Mouse (Mus musculus): Measurements from ENCODE around the gene Ttc5. TPM values are rescaled to one million over a fixed set of nuclear protein-coding genes. Genes with fewer than 3 reads are reported as not detected.

The Ttc5 gene
- polyA plus RNA-seq, 1 experiment from 2014 or later, result 102 TPM

- no peak for ATAC-seq (ENCODE audit: low FRiP score, low read depth)
- no peak overlapping the region for H3K4me3 ChIP-seq
Observed at GRCm38 (mm10) chr14:50802441-50802840, 17.1 kb upstream of the Ttc5 start.

GRCm38 (mm10) chr14:50799502-50800259 lies 14.4 kb upstream of the Ttc5 start:
- H3K4me1 ChIP-seq, result no peaks in the 10 kb centered on the region
- 5% methylated on average over 3 of the region's 3 CpGs for WGBS

More at GRCm38 (mm10) chr14:50802441-50802840, 17.1 kb upstream of the Ttc5 start:
- 87% methylated on average over 6 of the region's 6 CpGs for WGBS
- Histone ChIP-seq H3K9ac (no peak overlapping the region), H3K4me1 (no peaks in the 10 kb centered on the region), H3K27ac (no peak overlapping the region), H3K36me3 (no peaks in the 10 kb centered on the region), H3K9me3 (no peaks in the 10 kb centered on the region), H3K27me3 (replicated peaks) (no peaks in the 10 kb centered on the region), H3K4me2 (replicated peaks) (no peak overlapping the region)

DNA sequence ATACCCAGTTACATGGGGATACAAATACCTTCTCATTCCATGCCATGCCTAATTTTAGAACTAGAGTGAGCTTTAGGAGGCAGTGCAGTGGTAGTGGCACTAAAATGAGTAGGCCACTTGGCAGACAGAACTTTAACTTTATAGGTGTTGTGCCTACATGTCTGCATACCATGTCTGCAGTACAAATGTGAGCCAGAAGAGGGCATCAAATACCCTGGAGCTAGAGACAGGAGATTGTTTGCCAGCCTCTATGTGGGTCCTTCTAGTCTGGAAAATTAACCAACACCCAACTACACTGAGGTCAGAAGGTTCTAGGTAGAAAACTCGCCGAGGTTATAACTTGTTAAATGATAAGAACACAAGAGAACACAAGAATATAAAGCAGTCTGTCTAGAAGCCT lies 13.2 kb upstream of the Ttc5 start:
- Histone ChIP-seq H3K27ac (no peak overlapping the region), H3K9me3 (no peaks in the 10 kb centered on the region)
- WGBS, result 58% methylated on average over 2 of the region's 2 CpGs

More at GRCm38 (mm10) chr14:50799502-50800259, 14.4 kb upstream of the Ttc5 start:
- no peak for ATAC-seq (ENCODE audit: low FRiP score, low read depth)
- no peak overlapping the region for H3K27ac ChIP-seq
- no peaks in the 10 kb centered on the region for H3K9me3 ChIP-seq
- no peak overlapping the region for H3K9ac ChIP-seq
- H3K36me3 ChIP-seq, result no peaks in the 10 kb centered on the region
- H3K4me2 ChIP-seq (replicated peaks), result no peak overlapping the region
- no peaks in the 10 kb centered on the region for H3K27me3 ChIP-seq (replicated peaks)
- H3K4me3 ChIP-seq, result no peak overlapping the region

GRCm38 (mm10) chr14:50796464-50796863 lies 11.1 kb upstream of the Ttc5 start:
- Histone ChIP-seq H3K4me3 (no peak overlapping the region), H3K9ac (no peak overlapping the region), H3K27ac (no peak overlapping the region), H3K4me2 (replicated peaks) (no peak overlapping the region), H3K27me3 (replicated peaks) (no peaks in the 10 kb centered on the region), H3K36me3 (no peaks in the 10 kb centered on the region), H3K9me3 (no peaks in the 10 kb centered on the region), H3K4me1 (no peaks in the 10 kb centered on the region)
- 82% methylated on average over 1 of the region's 1 CpGs for WGBS
- ATAC-seq (ENCODE audit: low FRiP score, low read depth), result no peak

More for the DNA sequence above, 13.2 kb upstream of the Ttc5 start:
- Histone ChIP-seq H3K4me2 (replicated peaks) (no peak overlapping the region), H3K9ac (no peak overlapping the region), H3K4me3 (no peak overlapping the region), H3K4me1 (no peaks in the 10 kb centered on the region), H3K36me3 (no peaks in the 10 kb centered on the region), H3K27me3 (replicated peaks) (no peaks in the 10 kb centered on the region)
- ATAC-seq (ENCODE audit: low FRiP score, low read depth), result no peak

DNA sequence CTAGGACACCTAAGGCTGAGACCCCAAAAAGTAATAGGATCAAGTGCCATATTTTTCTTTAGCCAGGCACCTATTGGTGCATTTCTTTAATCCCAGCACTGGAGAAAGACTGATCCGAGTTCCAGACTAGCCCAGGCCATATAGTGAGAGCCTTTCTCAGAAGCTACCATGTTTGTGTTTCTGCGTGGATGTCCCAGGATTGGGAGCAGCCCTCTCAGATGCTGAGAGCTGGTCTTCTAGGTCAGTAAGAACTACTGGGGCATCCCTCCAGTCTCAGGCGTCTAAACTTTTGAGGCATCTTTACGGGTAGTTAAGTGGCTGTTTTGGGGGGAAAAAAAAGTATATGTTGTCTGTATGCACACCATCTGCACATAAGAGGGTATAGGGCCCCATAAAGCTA lies 10.6 kb upstream of the Ttc5 start:
- 87% methylated on average over 4 of the region's 4 CpGs for WGBS
- H3K27me3 ChIP-seq (replicated peaks), result no peaks in the 10 kb centered on the region
- H3K36me3 ChIP-seq, result no peaks in the 10 kb centered on the region
- no peak for ATAC-seq (ENCODE audit: low FRiP score, low read depth)
- H3K27ac ChIP-seq, result no peak overlapping the region
- H3K9me3 ChIP-seq, result no peaks in the 10 kb centered on the region
- H3K4me1 ChIP-seq, result no peaks in the 10 kb centered on the region
- no peak overlapping the region for H3K4me3 ChIP-seq
- no peak overlapping the region for H3K9ac ChIP-seq
- H3K4me2 ChIP-seq (replicated peaks), result no peak overlapping the region

- Histone ChIP-seq H3K36me3 (no peaks in the 10 kb centered on the region), H3K9me3 (no peaks in the 10 kb centered on the region), H3K4me3 (no peak overlapping the region), H3K4me2 (replicated peaks) (no peak overlapping the region), H3K27me3 (replicated peaks) (no peaks in the 10 kb centered on the region), H3K9ac (no peak overlapping the region), H3K4me1 (no peaks in the 10 kb centered on the region), H3K27ac (no peak overlapping the region)
- ATAC-seq (ENCODE audit: low FRiP score, low read depth), result no peak
- 93% methylated on average over 24 of the region's 24 CpGs for WGBS
Observed at GRCm38 (mm10) chr14:50795261-50795935, 10.1 kb upstream of the Ttc5 start.

GRCm38 (mm10) chr14:50788157-50788556 lies 2.8 kb upstream of the Ttc5 start:
- Histone ChIP-seq H3K4me3 (no peak overlapping the region), H3K36me3 (no peaks in the 10 kb centered on the region), H3K27ac (no peak overlapping the region), H3K9me3 (no peaks in the 10 kb centered on the region), H3K9ac (no peak overlapping the region), H3K4me2 (replicated peaks) (no peak overlapping the region), H3K4me1 (peaks cover 6% of the 10 kb centered on the region; the same call in 1 of the 2 replicates), H3K27me3 (replicated peaks) (no peaks in the 10 kb centered on the region)
- ATAC-seq (ENCODE audit: low FRiP score, low read depth), result no peak
- WGBS, result 26% methylated on average over 2 of the region's 2 CpGs

DNA sequence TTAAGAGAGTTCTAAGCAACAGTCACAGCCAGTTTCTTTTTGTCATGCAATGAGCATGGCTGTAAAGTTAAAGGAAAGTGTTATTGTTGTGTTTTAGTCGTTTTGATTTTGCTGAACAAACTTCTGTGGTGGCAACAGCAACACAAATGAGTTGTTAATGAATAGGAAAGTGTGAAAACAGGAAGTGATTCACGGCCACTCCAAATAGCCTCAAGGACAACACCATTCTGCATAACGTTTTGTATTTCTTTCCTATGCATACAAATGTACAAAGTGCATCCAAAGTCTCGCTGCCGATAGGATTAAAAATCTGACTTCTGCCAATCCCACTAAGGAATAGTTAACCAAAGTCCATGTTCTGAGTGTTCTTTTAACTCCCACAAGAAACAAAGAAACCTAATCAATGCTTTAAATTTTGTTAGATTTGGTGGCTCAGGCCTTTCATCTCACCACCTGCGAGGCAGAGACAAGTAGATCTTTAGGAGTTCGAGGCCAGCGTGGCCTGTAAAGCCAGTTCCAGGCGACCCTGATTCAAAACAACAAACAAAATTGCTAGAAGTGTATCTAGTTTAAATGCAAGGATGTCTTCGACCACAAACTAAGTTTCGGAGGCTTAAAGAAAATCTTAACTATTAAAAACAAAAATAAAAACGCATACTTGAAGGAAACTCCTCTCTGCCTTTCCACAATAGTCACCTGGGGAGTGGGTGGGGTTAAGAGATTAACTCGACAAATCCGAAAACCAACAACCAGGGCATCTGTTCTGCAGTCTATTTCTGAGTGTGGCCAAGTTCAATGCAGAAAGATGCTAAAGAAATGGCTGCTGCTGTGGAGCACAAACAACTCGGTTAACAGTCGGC lies 698 bp downstream of the Ttc5 start:
- 29% methylated on average over 16 of the region's 16 CpGs for WGBS
- H3K4me3 ChIP-seq, result peak overlapping the region; percentile 62
- no peak overlapping the region; the same call in 1 of the 2 replicates for H3K27ac ChIP-seq
- no peaks in the 10 kb centered on the region for H3K27me3 ChIP-seq (replicated peaks)
- H3K9ac ChIP-seq, result peak overlapping the region; percentile 77
- no peak; the same call in 1 of the 2 replicates for ATAC-seq (ENCODE audit: low FRiP score, low read depth)
- H3K36me3 ChIP-seq, result peaks cover 21% of the 10 kb centered on the region
- H3K4me2 ChIP-seq (replicated peaks), result peak overlapping the region; percentile 60
- H3K4me1 ChIP-seq, result peaks cover 6% of the 10 kb centered on the region; the same call in 1 of the 2 replicates
- H3K9me3 ChIP-seq, result 0 out of 2 replicates have a peak, but pooled peaks cover 4% of the 10 kb centered on the region

GRCm38 (mm10) chr14:50782166-50782565 lies 3.2 kb downstream of the Ttc5 start:
- 92% methylated on average over 3 of the region's 3 CpGs for WGBS
- no peak overlapping the region for H3K9ac ChIP-seq
- no peaks in the 10 kb centered on the region for H3K27me3 ChIP-seq (replicated peaks)
- ATAC-seq (ENCODE audit: low FRiP score, low read depth), result no peak
- H3K4me1 ChIP-seq, result peaks cover 6% of the 10 kb centered on the region; the same call in 1 of the 2 replicates
- no peak overlapping the region for H3K4me2 ChIP-seq (replicated peaks)
- H3K36me3 ChIP-seq, result peaks cover 32% of the 10 kb centered on the region
- no peak overlapping the region for H3K27ac ChIP-seq
- H3K9me3 ChIP-seq, result 0 out of 2 replicates have a peak, but pooled peaks cover 4% of the 10 kb centered on the region
- no peak overlapping the region for H3K4me3 ChIP-seq

DNA sequence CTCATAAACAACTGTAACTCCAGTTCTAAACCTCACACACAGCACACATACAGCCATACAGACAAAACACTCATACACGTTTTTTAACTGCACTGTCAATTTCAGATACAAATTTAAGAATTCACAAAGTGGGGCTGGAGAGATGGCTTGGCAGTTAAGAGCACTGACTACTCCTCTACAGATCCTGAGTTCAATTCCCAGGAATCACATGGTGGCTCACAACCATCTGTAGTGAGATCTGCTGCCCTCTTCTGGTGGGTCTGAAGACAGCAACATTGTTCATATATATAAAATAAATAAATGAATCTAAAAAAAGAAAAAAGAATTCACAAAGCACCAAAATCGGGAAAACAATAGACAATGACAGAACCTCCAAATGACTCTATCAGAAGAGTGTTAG lies 14.0 kb downstream of the Ttc5 start:
- no peak overlapping the region for H3K27ac ChIP-seq
- peaks cover 82% of the 10 kb centered on the region for H3K36me3 ChIP-seq
- no peaks in the 10 kb centered on the region for H3K9me3 ChIP-seq
- H3K9ac ChIP-seq, result no peak overlapping the region
- no peaks in the 10 kb centered on the region for H3K27me3 ChIP-seq (replicated peaks)
- no peak for ATAC-seq (ENCODE audit: low FRiP score, low read depth)
- no peaks in the 10 kb centered on the region for H3K4me1 ChIP-seq
- 81% methylated on average over 2 of the region's 2 CpGs for WGBS
- no peak overlapping the region for H3K4me2 ChIP-seq (replicated peaks)
- H3K4me3 ChIP-seq, result no peak overlapping the region

DNA sequence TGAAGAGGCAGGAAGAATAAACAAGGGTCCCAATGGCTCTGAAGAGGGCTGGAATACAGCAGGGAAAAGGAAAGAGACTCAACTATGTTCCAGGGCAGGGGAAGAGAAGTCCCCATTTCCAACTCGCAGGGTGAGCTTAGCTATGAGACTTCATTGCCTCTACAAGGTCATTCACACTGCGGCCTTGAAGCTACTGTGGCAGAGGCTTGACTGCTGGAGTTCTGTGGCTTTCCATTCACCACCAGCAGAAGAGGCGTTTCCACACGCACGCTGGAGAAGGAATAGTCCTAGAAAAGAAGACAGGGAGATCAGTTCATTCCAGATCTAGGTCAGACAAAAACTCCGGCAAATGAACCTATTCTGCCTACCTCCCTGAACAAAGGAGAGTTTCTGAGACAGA lies 19.6 kb downstream of the Ttc5 start:
- Histone ChIP-seq H3K27ac (no peak overlapping the region), H3K36me3 (peaks cover 52% of the 10 kb centered on the region), H3K4me2 (replicated peaks) (no peak overlapping the region), H3K27me3 (replicated peaks) (no peaks in the 10 kb centered on the region), H3K4me1 (no peaks in the 10 kb centered on the region), H3K9me3 (no peaks in the 10 kb centered on the region), H3K4me3 (no peak overlapping the region), H3K9ac (no peak overlapping the region)
- no peak for ATAC-seq (ENCODE audit: low FRiP score, low read depth)
- WGBS, result 93% methylated on average over 6 of the region's 6 CpGs
